ENCODE assay signal across 8 mouse cellular contexts in genomic region chr19:27904655-27905054, GRCm38 (mm10).
DNase-seq lines count a peak whose midpoint lies in the region; ATAC-seq lines count a peak whose summit lies in the region.

No protein-coding gene starts in this region.

- no peak overlapping the region for H3K4me2 ChIP-seq in embryonic facial prominence, embryonic 15.5 days (replicated peaks)

- peak; percentile 12 for DNase-seq in adrenal gland, postnatal 14 days
- DNase-seq in adrenal gland, postnatal 4 days (ENCODE audit: low spot score in 2 of 2): no peak
- DNase-seq in NIH3T3 (ENCODE audit: low read depth): peak; percentile 41
- DNase-seq in layer of hippocampus, adult 8-10 months (ENCODE audit: low spot score in 2 of 2): peak; percentile 44 to 65
- peak; percentile 88 for DNase-seq in retina, postnatal 1 day
- DNase-seq in gastrocnemius, adult 18-20 months (ENCODE audit: low spot score): no peak
- DNase-seq in kidney, postnatal 10 days: no peak

- ATAC-seq in embryonic facial prominence, embryonic 15.5 days (ENCODE audit: insufficient number of reproducible peaks, low FRiP score, low TSS enrichment, low read depth): peak; percentile 63; the same call in 1 of the 2 replicates

- H3K36me3 ChIP-seq in embryonic facial prominence, embryonic 15.5 days: no peaks in the 10 kb centered on the region

- WGBS in embryonic facial prominence, embryonic 15.5 days: 55% methylated on average over 2 of the region's 2 CpGs

- no peaks in the 10 kb centered on the region for H3K27me3 ChIP-seq in embryonic facial prominence, embryonic 15.5 days

- H3K9me3 ChIP-seq in embryonic facial prominence, embryonic 15.5 days (replicated peaks): no peaks in the 10 kb centered on the region

- H3K9ac ChIP-seq in embryonic facial prominence, embryonic 15.5 days: no peak overlapping the region

- H3K27ac ChIP-seq in embryonic facial prominence, embryonic 15.5 days (replicated peaks): no peak overlapping the region

- H3K4me1 ChIP-seq in embryonic facial prominence, embryonic 15.5 days: no peaks in the 10 kb centered on the region

- no peak overlapping the region for H3K4me3 ChIP-seq in embryonic facial prominence, embryonic 15.5 days (replicated peaks)

Comparison
In these comparisons a context has a peak if more than half of its experiments do, and no peak if none do; other contexts are left out.
1. DNase-seq: peak in adrenal gland, postnatal 14 days (single experiment), NIH3T3 (single experiment), layer of hippocampus, adult 8-10 months (2 of 2) and retina, postnatal 1 day (single experiment); none in adrenal gland, postnatal 4 days (0 of 2), gastrocnemius, adult 18-20 months (single experiment) and kidney, postnatal 10 days (single experiment).